Mouse (Mus musculus): ENCODE results near the gene Npcd. TPM values are rescaled to one million over a fixed set of nuclear protein-coding genes. Genes with fewer than 3 reads are reported as not detected.

Gene Npcd
- polyA plus RNA-seq, 1 experiment from 2014 or later = not detected

DNA sequence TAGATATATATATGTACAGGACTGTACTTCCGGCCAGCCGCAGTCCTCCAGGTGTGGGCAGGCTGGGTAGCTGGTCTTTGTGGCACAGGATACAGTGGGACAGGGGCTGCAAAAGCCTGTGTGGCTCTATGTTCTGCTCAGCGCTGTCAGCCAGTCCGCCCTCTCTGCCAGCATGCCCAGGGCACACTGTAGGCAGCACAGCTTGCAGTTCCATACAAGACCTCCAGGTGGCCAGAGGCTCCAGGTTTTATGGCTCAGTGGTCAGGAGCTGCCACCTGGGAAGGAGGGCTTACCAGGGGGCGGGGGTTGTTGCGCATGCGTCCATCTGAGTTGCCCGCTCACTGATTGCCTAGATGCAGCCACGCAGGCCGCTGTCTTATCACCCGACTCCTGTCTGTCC lies 86.0 kb downstream of the Npcd start:
- 68% methylated on average over 11 of the region's 11 CpGs for WGBS
- ATAC-seq (ENCODE audit: low FRiP score, low TSS enrichment) = no peak

DNA sequence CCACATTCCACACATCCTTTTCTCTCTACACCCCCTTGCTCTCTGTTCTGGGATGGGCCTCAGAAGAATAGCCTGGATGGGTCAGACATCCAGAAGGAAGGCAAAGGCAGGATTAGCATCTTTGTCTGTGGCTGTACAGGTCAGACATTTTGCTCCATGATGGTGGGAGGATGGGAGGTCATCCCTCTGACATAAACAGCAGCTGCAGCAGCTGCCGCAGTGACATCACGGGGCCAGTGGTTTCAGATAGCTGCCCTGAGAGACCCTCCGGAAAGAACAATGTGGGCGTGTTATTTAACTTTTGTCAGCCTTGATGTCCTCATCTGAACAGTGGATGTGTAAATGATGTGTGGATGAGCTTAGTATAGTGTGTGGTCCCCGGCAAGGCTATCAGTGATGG lies 88.2 kb downstream of the Npcd start:
- DNase-seq (ENCODE audit: low spot score) (no peak), ATAC-seq (ENCODE audit: low FRiP score, low TSS enrichment) (no peak)
- peaks cover 3% of the 10 kb centered on the region; the same call in 1 of the 2 replicates for H3K4me1 ChIP-seq (replicated peaks; ENCODE audit: control insufficient read depth, insufficient read depth)
- H3K36me3 ChIP-seq (ENCODE audit: control insufficient read depth, insufficient read depth, low read length) = no peaks in the 10 kb centered on the region
- H3K27me3 ChIP-seq (ENCODE audit: control insufficient read depth, insufficient read depth, low read length) = no peaks in the 10 kb centered on the region
- H3K27ac ChIP-seq (replicated peaks) = no peak overlapping the region
- no peak overlapping the region for H3K9ac ChIP-seq (ENCODE audit: low read length)
- TF ChIP-seq EP300 (optimal IDR thresholded peaks at IDR 0.05) = no peak
- TF ChIP-seq CTCF (IDR thresholded peaks at IDR 0.05; ENCODE audit: low read depth) = no peak
- H3K9me3 ChIP-seq (ENCODE audit: control insufficient read depth, low read length) = no peaks in the 10 kb centered on the region
- WGBS = 84% methylated on average over 5 of the region's 5 CpGs
- H3K4me3 ChIP-seq (ENCODE audit: low read depth, low read length) = no peak overlapping the region
- H3K4me2 ChIP-seq (replicated peaks; ENCODE audit: low read depth) = no peak overlapping the region

More for the DNA sequence above, 86.0 kb downstream of the Npcd start:
- Histone ChIP-seq H3K4me1 (replicated peaks; ENCODE audit: control insufficient read depth, insufficient read depth) (no peaks in the 10 kb centered on the region), H3K27ac (replicated peaks) (no peak overlapping the region), H3K9me3 (ENCODE audit: control insufficient read depth, low read length) (no peaks in the 10 kb centered on the region), H3K27me3 (ENCODE audit: control insufficient read depth, insufficient read depth, low read length) (no peaks in the 10 kb centered on the region), H3K4me3 (ENCODE audit: low read depth, low read length) (no peak overlapping the region), H3K4me2 (replicated peaks; ENCODE audit: low read depth) (no peak overlapping the region), H3K9ac (ENCODE audit: low read length) (no peak overlapping the region), H3K36me3 (ENCODE audit: control insufficient read depth, insufficient read depth, low read length) (no peaks in the 10 kb centered on the region)
- TF ChIP-seq CTCF (IDR thresholded peaks at IDR 0.05; ENCODE audit: low read depth) = peak; percentile 66
- no peak for TF ChIP-seq EP300 (optimal IDR thresholded peaks at IDR 0.05)
- peak; percentile 35 for DNase-seq (ENCODE audit: low spot score)

DNA sequence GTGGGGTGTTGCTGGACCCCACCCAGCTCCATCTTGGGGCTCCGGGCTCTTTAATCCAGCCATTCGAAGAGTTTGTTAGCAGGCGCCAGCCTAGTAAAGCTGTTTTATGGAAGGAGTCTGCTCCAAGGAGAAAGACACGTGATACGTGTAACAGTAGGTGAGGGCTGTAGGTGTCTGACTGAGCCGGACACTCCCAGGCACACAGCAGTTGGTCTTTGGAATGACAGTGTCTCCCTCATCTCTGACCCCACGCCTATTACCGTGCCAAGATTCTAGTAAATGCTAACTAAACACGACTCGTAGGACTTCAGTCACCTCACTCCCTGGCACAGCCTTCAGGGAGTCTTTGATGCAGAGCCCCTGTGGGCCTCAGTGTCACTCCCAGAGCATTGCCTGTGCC lies 88.7 kb downstream of the Npcd start:
- no peaks in the 10 kb centered on the region for H3K27me3 ChIP-seq (ENCODE audit: control insufficient read depth, insufficient read depth, low read length)
- no peak overlapping the region for H3K4me2 ChIP-seq (replicated peaks; ENCODE audit: low read depth)
- H3K36me3 ChIP-seq (ENCODE audit: control insufficient read depth, insufficient read depth, low read length) = no peaks in the 10 kb centered on the region
- DNase-seq (ENCODE audit: low spot score) (no peak), ATAC-seq (ENCODE audit: low FRiP score, low TSS enrichment) (no peak)
- no peak overlapping the region for H3K9ac ChIP-seq (ENCODE audit: low read length)
- WGBS = 72% methylated on average over 10 of the region's 10 CpGs
- H3K9me3 ChIP-seq (ENCODE audit: control insufficient read depth, low read length) = no peaks in the 10 kb centered on the region
- no peak overlapping the region for H3K4me3 ChIP-seq (ENCODE audit: low read depth, low read length)
- H3K27ac ChIP-seq (replicated peaks) = no peak overlapping the region
- TF ChIP-seq EP300 (optimal IDR thresholded peaks at IDR 0.05) = no peak
- TF ChIP-seq CTCF (IDR thresholded peaks at IDR 0.05; ENCODE audit: low read depth) = no peak
- peaks cover 3% of the 10 kb centered on the region; the same call in 1 of the 2 replicates for H3K4me1 ChIP-seq (replicated peaks; ENCODE audit: control insufficient read depth, insufficient read depth)

DNA sequence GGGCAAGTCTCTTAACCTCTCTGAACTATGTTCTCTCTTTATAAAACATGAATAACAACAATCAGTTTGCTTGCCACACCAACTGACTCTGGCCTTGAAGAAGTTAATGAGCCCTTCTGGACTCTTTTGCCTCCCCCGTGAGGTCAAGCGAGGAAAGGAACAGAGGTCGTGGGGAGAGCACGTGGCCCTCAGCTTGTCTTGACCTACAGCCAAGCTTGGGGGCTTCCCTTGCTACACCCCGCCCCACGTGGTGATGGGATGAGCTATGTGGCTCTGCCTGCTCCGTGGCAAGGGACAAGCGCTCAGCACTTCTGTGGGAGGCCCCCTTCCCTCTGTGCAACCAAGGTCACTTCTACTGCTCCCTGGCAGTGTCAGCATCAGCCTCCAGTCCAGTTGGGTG lies 89.3 kb downstream of the Npcd start:
- ATAC-seq (ENCODE audit: low FRiP score, low TSS enrichment) (no peak), DNase-seq (ENCODE audit: low spot score) (no peak)
- H3K4me2 ChIP-seq (replicated peaks; ENCODE audit: low read depth) = no peak overlapping the region
- H3K4me1 ChIP-seq (replicated peaks; ENCODE audit: control insufficient read depth, insufficient read depth) = peaks cover 3% of the 10 kb centered on the region; the same call in 1 of the 2 replicates
- H3K36me3 ChIP-seq (ENCODE audit: control insufficient read depth, insufficient read depth, low read length) = no peaks in the 10 kb centered on the region
- H3K9ac ChIP-seq (ENCODE audit: low read length) = no peak overlapping the region
- H3K27ac ChIP-seq (replicated peaks) = no peak overlapping the region
- 80% methylated on average over 8 of the region's 8 CpGs for WGBS
- no peaks in the 10 kb centered on the region for H3K27me3 ChIP-seq (ENCODE audit: control insufficient read depth, insufficient read depth, low read length)
- H3K9me3 ChIP-seq (ENCODE audit: control insufficient read depth, low read length) = no peaks in the 10 kb centered on the region
- TF ChIP-seq CTCF (IDR thresholded peaks at IDR 0.05; ENCODE audit: low read depth) (no peak), EP300 (optimal IDR thresholded peaks at IDR 0.05) (no peak)
- H3K4me3 ChIP-seq (ENCODE audit: low read depth, low read length) = no peak overlapping the region

DNA sequence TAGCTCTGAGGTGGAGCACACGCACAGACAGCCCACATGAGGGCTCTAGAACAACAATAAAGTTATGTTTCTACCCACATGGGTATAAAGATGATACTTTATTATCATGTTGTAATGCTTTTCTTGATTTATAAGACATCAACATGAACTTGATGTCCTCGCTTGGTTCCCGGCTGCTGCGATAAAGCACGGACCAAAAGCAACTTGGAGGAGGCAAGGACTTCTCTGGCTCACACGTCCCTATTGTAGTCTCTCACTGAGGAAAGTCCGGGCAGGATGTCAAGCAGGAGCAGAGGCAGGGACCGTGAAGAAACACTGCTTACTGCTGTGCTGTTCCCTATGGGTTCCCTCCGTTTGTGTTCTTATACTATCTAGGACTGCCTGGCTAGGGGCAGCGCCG lies 90.0 kb downstream of the Npcd start:
- Histone ChIP-seq H3K27ac (replicated peaks) (no peak overlapping the region), H3K27me3 (ENCODE audit: control insufficient read depth, insufficient read depth, low read length) (no peaks in the 10 kb centered on the region), H3K4me3 (ENCODE audit: low read depth, low read length) (no peak overlapping the region), H3K4me1 (replicated peaks; ENCODE audit: control insufficient read depth, insufficient read depth) (peaks cover 3% of the 10 kb centered on the region; the same call in 1 of the 2 replicates), H3K36me3 (ENCODE audit: control insufficient read depth, insufficient read depth, low read length) (peaks cover 2% of the 10 kb centered on the region; the same call in 1 of the 2 replicates), H3K9me3 (ENCODE audit: control insufficient read depth, low read length) (no peaks in the 10 kb centered on the region), H3K9ac (ENCODE audit: low read length) (no peak overlapping the region), H3K4me2 (replicated peaks; ENCODE audit: low read depth) (no peak overlapping the region)
- WGBS = 93% methylated on average over 11 of the region's 11 CpGs
- TF ChIP-seq EP300 (optimal IDR thresholded peaks at IDR 0.05) (no peak), CTCF (IDR thresholded peaks at IDR 0.05; ENCODE audit: low read depth) (no peak)
- DNase-seq (ENCODE audit: low spot score) (no peak), ATAC-seq (ENCODE audit: low FRiP score, low TSS enrichment) (no peak)

DNA sequence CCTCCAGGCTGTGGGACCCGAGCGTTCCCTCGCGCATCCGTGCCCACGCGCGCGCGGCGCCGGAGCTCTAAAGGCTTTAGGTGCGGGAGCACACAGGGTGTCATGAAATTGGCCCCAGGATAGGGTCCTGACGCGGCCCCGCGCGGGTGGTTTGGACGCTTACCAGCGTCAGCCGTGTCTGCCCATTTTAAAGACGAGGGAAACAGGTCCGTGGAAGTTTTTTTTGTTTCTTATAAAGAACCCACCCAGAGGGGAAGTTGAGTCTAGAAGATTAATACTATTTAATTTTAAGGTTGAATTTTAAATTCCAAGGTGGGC lies 91.4 kb downstream of the Npcd start:
- peaks cover 3% of the 10 kb centered on the region; the same call in 1 of the 2 replicates for H3K4me1 ChIP-seq (replicated peaks; ENCODE audit: control insufficient read depth, insufficient read depth)
- WGBS = 0% methylated on average over 22 of the region's 23 CpGs
- DNase-seq (ENCODE audit: low spot score) = no peak
- peak overlapping the region; percentile 98 for H3K4me3 ChIP-seq (ENCODE audit: low read depth, low read length)
- H3K27ac ChIP-seq (replicated peaks) = peak overlapping the region; percentile 91
- TF ChIP-seq CTCF (IDR thresholded peaks at IDR 0.05; ENCODE audit: low read depth) = no peak
- no peak for TF ChIP-seq EP300 (optimal IDR thresholded peaks at IDR 0.05)
- H3K4me2 ChIP-seq (replicated peaks; ENCODE audit: low read depth) = peak overlapping the region; percentile 93
- no peak for ATAC-seq (ENCODE audit: low FRiP score, low TSS enrichment)
- no peaks in the 10 kb centered on the region for H3K27me3 ChIP-seq (ENCODE audit: control insufficient read depth, insufficient read depth, low read length)
- no peaks in the 10 kb centered on the region for H3K9me3 ChIP-seq (ENCODE audit: control insufficient read depth, low read length)
- H3K36me3 ChIP-seq (ENCODE audit: control insufficient read depth, insufficient read depth, low read length) = peaks cover 9% of the 10 kb centered on the region
- peak overlapping the region; percentile 98 for H3K9ac ChIP-seq (ENCODE audit: low read length)

Measured in stomach, postnatal 0 days (tissue).